Mouse (Mus musculus) G1E-ER4 (cell line): ENCODE measurements around the gene Ppox. TPM values are rescaled to one million over a fixed set of nuclear protein-coding genes. Genes with fewer than 3 reads are reported as not detected.

Experiments used
- GATA1 ChIP-seq: IDR thresholded peaks from one replicate; pipeline ENCODE4 v1.8.0; 2012; ENCODE audit warnings: low read length, inconsistent platforms
- polyA plus RNA-seq: library from polyadenylated mRNA; stranded (reverse); fragments of >175 nt; gene quantifications from 2 replicates; pipeline ENCODE4 v1.2.3, GENCODE M21; 2012

Ppox gene
- polyA plus RNA-seq, 1 experiment, result 38.6 TPM

GRCm38 (mm10) chr1:171275144-171275734 is 5.7 kb downstream of the Ppox start:
- TF ChIP-seq GATA1, result no peak

GRCm38 (mm10) chr1:171274171-171274570 is 6.8 kb downstream of the Ppox start:
- TF ChIP-seq GATA1, result no peak

GRCm38 (mm10) chr1:171272086-171272485 is 8.9 kb downstream of the Ppox start:
- no peak for TF ChIP-seq GATA1

- no peak for TF ChIP-seq GATA1
Observed at GRCm38 (mm10) chr1:171271622-171272021, 9.4 kb downstream of the Ppox start.

- no peak for TF ChIP-seq GATA1
Observed at GRCm38 (mm10) chr1:171271196-171271595, 9.8 kb downstream of the Ppox start.

GRCm38 (mm10) chr1:171270573-171270900 is 10.4 kb downstream of the Ppox start:
- no peak for TF ChIP-seq GATA1

GRCm38 (mm10) chr1:171269848-171270572 is 11.0 kb downstream of the Ppox start, which contains the start of gene B4galt3:
Gene B4galt3 (plus strand): TSS chr1:171270328.
- no peak for TF ChIP-seq GATA1

GRCm38 (mm10) chr1:171268341-171268740 is 12.6 kb downstream of the Ppox start:
- no peak for TF ChIP-seq GATA1

- TF ChIP-seq GATA1, result no peak
Observed at GRCm38 (mm10) chr1:171265971-171266744, 14.8 kb downstream of the Ppox start.

- no peak for TF ChIP-seq GATA1
Observed at GRCm38 (mm10) chr1:171263666-171264461, 17.1 kb downstream of the Ppox start.

GRCm38 (mm10) chr1:171263185-171263611 is 17.8 kb downstream of the Ppox start:
- no peak for TF ChIP-seq GATA1

GRCm38 (mm10) chr1:171262594-171263130 is 18.3 kb downstream of the Ppox start:
- no peak for TF ChIP-seq GATA1

- TF ChIP-seq GATA1, result no peak
Observed at GRCm38 (mm10) chr1:171260316-171260715, 20.7 kb downstream of the Ppox start.

GRCm38 (mm10) chr1:171258921-171259320 is 22.1 kb downstream of the Ppox start:
- no peak for TF ChIP-seq GATA1

- no peak for TF ChIP-seq GATA1
Observed at GRCm38 (mm10) chr1:171257781-171258180, 23.2 kb downstream of the Ppox start.

- no peak for TF ChIP-seq GATA1
Observed at GRCm38 (mm10) chr1:171256937-171257548, 23.9 kb downstream of the Ppox start.
